Mouse (Mus musculus) liver, embryonic 12.5 days (tissue): Measurements from ENCODE around the gene Wdtc1. TPM values are rescaled to one million over a fixed set of nuclear protein-coding genes. Genes with fewer than 3 reads are reported as not detected.
A peak's percentile ranks its signal among the peaks of the same experiment; 100 is the strongest.

Source experiments
- ATAC-seq: fragments of 200-750 bp; cut with Nextera tagmentation; 2 replicates; pipeline ENCODE4 v1.8.0; 2017; ENCODE audit warnings: moderate number of reproducible peaks, mild to moderate bottlenecking, moderate library complexity
- H3K27ac ChIP-seq: fragments of 300-500 bp; sonication (generic); 2 replicates; pipeline ENCODE4 v1.5.1; 2016; ENCODE audit warnings: mild to moderate bottlenecking
- H3K27me3 ChIP-seq: fragments of 300-500 bp; sonication (generic); replicated peaks from 2 replicates; pipeline ENCODE4 v1.6.1; 2016; ENCODE audit warnings: mild to moderate bottlenecking, moderate library complexity
- H3K36me3 ChIP-seq: fragments of 300-500 bp; sonication (generic); 2 replicates; pipeline ENCODE4 v1.6.1; 2016; ENCODE audit warnings: mild to moderate bottlenecking, moderate library complexity
- H3K4me1 ChIP-seq: fragments of 300-500 bp; sonication (generic); 2 replicates; pipeline ENCODE4 v1.6.1; 2016
- H3K4me2 ChIP-seq: fragments of 300-500 bp; sonication (generic); 2 replicates; pipeline ENCODE4 v1.6.1; 2016; ENCODE audit warnings: mild to moderate bottlenecking, moderate library complexity
- H3K4me3 ChIP-seq: fragments of 300-500 bp; sonication (generic); 2 replicates; pipeline ENCODE4 v1.5.1; 2016; ENCODE audit warnings: mild to moderate bottlenecking, moderate library complexity
- H3K9ac ChIP-seq: fragments of 300-500 bp; sonication (generic); 2 replicates; pipeline ENCODE4 v1.6.1; 2016; ENCODE audit warnings: mild to moderate bottlenecking, moderate library complexity
- H3K9me3 ChIP-seq: fragments of 300-500 bp; sonication (generic); replicated peaks from 2 replicates; pipeline ENCODE4 v1.6.1; 2016; ENCODE audit warnings: mild to moderate bottlenecking, moderate library complexity
- WGBS: fragments of 180-500 bp; shearing (Covaris S2); methylation state at CpG from one replicate; pipeline ENCODE4 v1.1.7; 2016; ENCODE audit not compliant: insufficient replicate concordance; 5-methylcytosine and 5-hydroxymethylcytosine counted together
- polyA plus RNA-seq: library from polyadenylated mRNA; unstranded; fragments of >200 nt; fragmentation: Nextera tagmentation; extraction: Ambion mirVana; gene quantifications from 2 replicates; pipeline ENCODE4 v1.2.1, GENCODE M21; 2016

The Wdtc1 gene
- polyA plus RNA-seq, 1 experiment from 2014 or later: 10.0 TPM

DNA sequence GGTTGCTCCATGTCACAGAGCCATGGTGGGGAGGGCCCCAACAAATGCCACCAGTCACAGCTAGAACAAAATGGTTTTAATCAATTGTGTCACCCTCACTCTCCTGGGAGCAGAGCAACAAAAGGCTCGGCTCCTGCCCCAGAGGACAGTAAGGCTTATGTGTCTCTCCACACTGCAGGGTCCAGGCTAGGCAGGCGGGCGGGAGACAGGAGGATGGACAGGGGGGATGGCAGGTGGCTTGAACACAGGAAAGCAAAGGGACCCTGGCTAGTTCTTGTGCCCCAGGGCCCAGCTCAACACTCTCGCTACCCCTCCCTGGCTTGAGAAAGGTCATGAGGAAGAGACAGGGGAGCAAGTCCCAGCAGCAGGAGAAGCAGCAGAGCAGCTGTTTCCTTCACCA, 60.9 kb downstream of the Wdtc1 start:
- Histone ChIP-seq H3K36me3 (peaks cover 42% of the 10 kb centered on the region), H3K9ac (no peak overlapping the region), H3K27me3 (peaks cover 4% of the 10 kb centered on the region), H3K9me3 (no peaks in the 10 kb centered on the region), H3K4me2 (no peak overlapping the region), H3K4me3 (no peak overlapping the region), H3K4me1 (peaks cover 26% of the 10 kb centered on the region), H3K27ac (no peak overlapping the region)
- no peak for ATAC-seq
- WGBS: 79% methylated on average over 4 of the region's 4 CpGs

DNA sequence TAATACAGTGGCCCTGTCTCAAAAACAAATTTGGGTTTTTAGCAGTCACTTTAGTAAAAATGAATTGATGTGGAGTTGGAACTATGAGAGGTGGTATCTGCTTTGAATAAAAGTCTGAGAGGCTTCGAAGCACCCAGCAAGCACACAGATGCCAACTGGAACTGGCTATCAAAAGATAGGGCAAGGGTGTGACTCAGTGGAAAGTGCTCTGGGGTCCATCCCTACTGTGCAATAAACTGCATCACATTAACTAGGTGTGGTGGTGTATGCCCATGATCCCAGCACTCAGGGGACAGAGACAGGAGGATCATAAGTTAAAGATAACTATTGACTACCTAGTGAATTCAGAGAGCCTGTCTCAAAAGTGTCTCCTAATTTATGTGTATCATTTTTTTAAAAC, 62.0 kb downstream of the Wdtc1 start:
- H3K9me3 ChIP-seq: no peaks in the 10 kb centered on the region
- no peak overlapping the region for H3K9ac ChIP-seq
- H3K36me3 ChIP-seq: peaks cover 31% of the 10 kb centered on the region
- no peak overlapping the region for H3K27ac ChIP-seq
- no peak overlapping the region for H3K4me3 ChIP-seq
- H3K4me1 ChIP-seq: peaks cover 38% of the 10 kb centered on the region
- WGBS: 56% methylated on average over 1 of the region's 1 CpGs
- peaks cover 4% of the 10 kb centered on the region for H3K27me3 ChIP-seq
- H3K4me2 ChIP-seq: no peak overlapping the region
- ATAC-seq: peak; percentile 65; the same call in 1 of the 2 replicates

DNA sequence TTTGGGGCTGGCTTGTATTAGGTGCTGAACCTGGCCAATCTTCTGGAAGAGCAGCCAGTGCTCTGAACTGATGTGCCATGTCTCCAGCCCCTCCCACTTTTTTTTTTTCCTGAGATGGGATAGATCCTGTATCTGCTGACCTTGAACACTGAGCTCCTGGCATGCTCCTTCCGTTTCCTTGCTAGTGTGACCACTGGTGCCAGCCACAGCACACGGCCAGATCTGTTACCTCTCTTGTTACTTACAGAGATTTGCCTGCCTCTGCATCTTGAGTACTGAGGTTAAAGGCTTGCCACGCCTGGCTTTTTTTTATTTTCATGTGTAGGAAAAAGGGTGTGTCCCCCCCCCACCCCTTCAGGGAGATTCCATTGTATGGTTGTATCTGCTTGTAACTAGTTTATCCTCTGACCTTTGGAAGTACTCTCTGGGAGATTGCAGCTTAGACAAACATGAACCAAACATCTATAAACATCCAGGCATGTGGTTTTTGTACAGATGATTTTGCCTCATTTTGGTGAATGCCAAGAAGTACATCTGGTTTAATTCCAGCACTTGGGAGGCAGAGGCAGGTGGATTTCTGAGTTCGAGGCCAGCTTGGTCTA, 66.7 kb downstream of the Wdtc1 start:
- no peak overlapping the region for H3K27ac ChIP-seq
- H3K27me3 ChIP-seq: no peaks in the 10 kb centered on the region; the same call in 1 of the 2 replicates
- H3K4me1 ChIP-seq: peaks cover 66% of the 10 kb centered on the region
- H3K9me3 ChIP-seq: no peaks in the 10 kb centered on the region
- H3K9ac ChIP-seq: no peak overlapping the region
- ATAC-seq: no peak
- H3K4me2 ChIP-seq: peak overlapping the region; percentile 42
- no peak overlapping the region for H3K4me3 ChIP-seq
- H3K36me3 ChIP-seq: no peaks in the 10 kb centered on the region
- 48% methylated on average over 4 of the region's 4 CpGs for WGBS

DNA sequence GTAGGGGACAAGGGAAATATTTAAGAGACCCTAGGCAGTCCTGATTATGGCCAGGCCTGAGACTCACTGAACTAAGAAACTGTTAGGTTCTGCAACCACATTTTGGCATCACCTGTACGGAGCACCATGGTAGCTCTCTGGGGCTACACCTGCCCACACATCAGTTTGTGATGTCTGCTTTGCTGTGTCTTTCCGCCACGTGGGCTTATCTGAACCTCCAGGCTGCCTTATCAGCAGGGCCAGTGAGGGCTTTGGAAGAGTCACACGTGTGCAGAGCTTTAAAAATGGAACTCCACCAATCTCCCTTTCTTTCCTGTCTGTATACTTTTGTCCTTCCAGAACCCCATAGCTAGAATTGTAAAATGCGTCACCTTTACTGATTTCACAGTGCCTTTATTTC, 67.3 kb downstream of the Wdtc1 start:
- H3K4me2 ChIP-seq: peak overlapping the region; percentile 42
- 12% methylated on average over 5 of the region's 5 CpGs for WGBS
- ATAC-seq: peak; percentile 91
- peak overlapping the region; percentile 79 for H3K27ac ChIP-seq
- H3K4me3 ChIP-seq: no peak overlapping the region
- no peaks in the 10 kb centered on the region for H3K36me3 ChIP-seq
- peak overlapping the region; percentile 2; the same call in 1 of the 2 replicates for H3K9ac ChIP-seq
- peaks cover 66% of the 10 kb centered on the region for H3K4me1 ChIP-seq
- H3K27me3 ChIP-seq: no peaks in the 10 kb centered on the region; the same call in 1 of the 2 replicates
- no peaks in the 10 kb centered on the region for H3K9me3 ChIP-seq

DNA sequence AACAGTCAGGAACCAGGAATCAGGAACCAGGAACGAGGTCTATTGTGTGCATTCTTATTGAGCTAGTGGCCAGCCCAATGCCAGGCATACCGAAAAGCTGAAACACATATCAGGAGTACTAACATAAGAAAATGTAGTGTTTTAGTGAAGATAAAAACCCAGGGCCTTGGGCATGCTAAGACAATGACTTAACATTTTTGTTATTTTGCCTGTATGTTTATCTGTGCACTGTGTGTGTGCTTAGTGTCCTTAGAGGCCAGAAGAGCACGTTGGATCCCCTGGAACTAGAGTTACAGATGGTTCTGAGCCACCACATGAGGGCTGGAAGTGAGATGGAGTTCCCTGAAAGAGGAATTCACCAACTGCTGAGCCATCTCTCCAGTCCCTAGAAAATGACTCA, 68.0 kb downstream of the Wdtc1 start:
- 29% methylated on average over 3 of the region's 3 CpGs for WGBS
- peak overlapping the region; percentile 79 for H3K27ac ChIP-seq
- ATAC-seq: peak; percentile 76
- H3K9me3 ChIP-seq: no peaks in the 10 kb centered on the region
- peak overlapping the region; percentile 42 for H3K4me2 ChIP-seq
- no peak overlapping the region for H3K4me3 ChIP-seq
- H3K36me3 ChIP-seq: no peaks in the 10 kb centered on the region
- peak overlapping the region; percentile 2; the same call in 1 of the 2 replicates for H3K9ac ChIP-seq
- H3K4me1 ChIP-seq: peaks cover 66% of the 10 kb centered on the region
- H3K27me3 ChIP-seq: no peaks in the 10 kb centered on the region; the same call in 1 of the 2 replicates

DNA sequence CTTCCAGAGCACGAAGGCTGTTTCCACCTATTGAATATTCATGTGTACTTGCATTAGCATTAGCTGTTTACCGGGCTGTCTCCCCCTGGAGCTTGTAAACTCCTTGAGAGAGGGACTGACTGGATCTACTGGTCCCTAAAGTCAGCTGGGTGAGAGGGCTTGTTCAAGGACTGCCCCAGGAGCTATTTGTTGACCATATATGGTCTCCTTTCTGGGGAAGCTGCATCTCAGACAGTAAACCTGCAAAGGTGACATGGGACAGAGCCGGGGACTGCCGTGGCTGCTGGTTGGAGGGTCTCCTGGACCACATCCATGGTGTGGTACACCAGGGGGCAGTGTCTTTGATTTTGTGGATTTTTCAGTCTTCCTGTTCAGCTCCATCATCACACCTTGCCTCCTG, 70.6 kb downstream of the Wdtc1 start:
- H3K9me3 ChIP-seq: no peaks in the 10 kb centered on the region
- H3K9ac ChIP-seq: no peak overlapping the region
- H3K36me3 ChIP-seq: no peaks in the 10 kb centered on the region
- peaks cover 75% of the 10 kb centered on the region for H3K4me1 ChIP-seq
- H3K4me2 ChIP-seq: no peak overlapping the region
- no peaks in the 10 kb centered on the region for H3K27me3 ChIP-seq
- 39% methylated on average over 4 of the region's 4 CpGs for WGBS
- H3K27ac ChIP-seq: no peak overlapping the region
- H3K4me3 ChIP-seq: no peak overlapping the region
- no peak for ATAC-seq

DNA sequence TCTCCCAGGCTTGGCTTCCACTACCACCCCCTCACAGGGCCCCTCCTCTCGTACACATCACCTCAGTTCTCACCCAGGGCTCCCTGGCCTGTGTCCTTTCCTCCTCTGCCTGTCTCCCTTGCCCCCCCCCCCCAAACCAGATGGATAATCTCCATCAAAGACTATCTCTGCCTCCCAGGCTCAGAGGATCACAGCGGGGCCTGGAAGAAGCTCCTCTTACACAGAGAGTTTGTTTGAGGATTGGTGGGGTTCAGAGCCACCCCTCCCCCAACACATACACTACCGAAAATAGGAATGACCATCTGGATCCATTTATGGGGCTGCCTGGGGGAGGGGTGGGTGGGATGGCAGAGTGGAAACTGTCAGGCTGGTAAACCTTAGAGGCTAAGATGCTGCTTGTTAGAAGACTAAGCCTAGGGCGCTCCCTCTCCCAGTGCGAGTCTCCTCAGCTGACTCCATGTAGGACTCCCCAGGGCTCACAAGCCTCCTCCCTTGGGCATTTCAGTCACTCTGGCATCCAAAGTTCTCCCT, 71.3 kb downstream of the Wdtc1 start:
- 37% methylated on average over 5 of the region's 5 CpGs for WGBS
- Histone ChIP-seq H3K4me1 (peaks cover 69% of the 10 kb centered on the region), H3K9ac (no peak overlapping the region), H3K4me3 (no peak overlapping the region), H3K36me3 (no peaks in the 10 kb centered on the region), H3K4me2 (no peak overlapping the region), H3K27me3 (no peaks in the 10 kb centered on the region), H3K9me3 (no peaks in the 10 kb centered on the region), H3K27ac (no peak overlapping the region)
- ATAC-seq: no peak

DNA sequence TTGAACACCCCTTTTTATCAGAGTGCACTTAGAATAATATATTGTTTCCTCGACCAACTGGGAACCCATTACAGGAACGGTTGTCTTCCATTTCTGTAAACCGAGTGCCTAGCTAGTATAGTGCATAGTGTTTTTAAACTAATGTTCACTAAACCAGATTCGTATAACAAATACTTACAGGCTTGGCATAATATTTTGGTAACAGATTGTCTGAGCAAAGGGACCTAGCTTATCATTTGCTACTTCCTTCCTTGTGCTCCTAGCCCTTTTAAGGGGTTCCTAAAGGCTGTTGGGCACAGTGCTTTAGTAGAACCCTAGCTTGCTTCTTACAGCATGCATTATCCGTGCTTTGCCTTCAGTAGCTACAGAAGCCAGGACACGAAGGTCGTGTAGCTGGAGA, 71.8 kb downstream of the Wdtc1 start:
- Histone ChIP-seq H3K27ac (no peak overlapping the region), H3K9me3 (no peaks in the 10 kb centered on the region), H3K27me3 (no peaks in the 10 kb centered on the region), H3K4me1 (peaks cover 69% of the 10 kb centered on the region), H3K9ac (no peak overlapping the region), H3K4me2 (no peak overlapping the region), H3K36me3 (no peaks in the 10 kb centered on the region), H3K4me3 (no peak overlapping the region)
- whole genome bisulfite sequencing: 40% methylated on average over 7 of the region's 7 CpGs
- ATAC-seq: no peak

DNA sequence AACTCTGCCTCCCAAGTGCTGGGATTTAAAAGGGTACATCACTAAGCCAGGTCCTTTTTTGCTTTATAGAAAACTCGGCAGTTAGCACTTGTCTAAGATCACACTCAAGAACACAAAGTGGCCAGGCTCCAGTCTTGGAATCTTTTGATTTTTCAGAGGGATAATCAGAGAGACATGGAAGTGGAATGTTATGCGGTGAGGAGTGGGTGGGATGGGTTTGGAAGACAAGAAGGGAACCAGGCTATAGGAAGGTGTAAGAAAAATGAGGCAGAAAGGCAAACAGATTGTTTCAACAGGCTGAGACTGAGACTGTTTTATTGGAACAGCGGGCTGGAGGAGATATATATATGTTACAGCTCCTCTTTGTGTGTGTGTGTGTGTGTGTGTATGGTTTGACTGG, 74.8 kb downstream of the Wdtc1 start:
- peaks cover 57% of the 10 kb centered on the region for H3K4me1 ChIP-seq
- peak overlapping the region; percentile 95 for H3K4me3 ChIP-seq
- H3K4me2 ChIP-seq: peak overlapping the region; percentile 81
- whole genome bisulfite sequencing: 77% methylated on average over 3 of the region's 3 CpGs
- H3K9ac ChIP-seq: peak overlapping the region; percentile 90; the same call in 1 of the 2 replicates
- no peak for ATAC-seq
- peaks cover 18% of the 10 kb centered on the region for H3K36me3 ChIP-seq
- H3K27me3 ChIP-seq: no peaks in the 10 kb centered on the region
- peak overlapping the region; percentile 91 for H3K27ac ChIP-seq
- H3K9me3 ChIP-seq: no peaks in the 10 kb centered on the region

DNA sequence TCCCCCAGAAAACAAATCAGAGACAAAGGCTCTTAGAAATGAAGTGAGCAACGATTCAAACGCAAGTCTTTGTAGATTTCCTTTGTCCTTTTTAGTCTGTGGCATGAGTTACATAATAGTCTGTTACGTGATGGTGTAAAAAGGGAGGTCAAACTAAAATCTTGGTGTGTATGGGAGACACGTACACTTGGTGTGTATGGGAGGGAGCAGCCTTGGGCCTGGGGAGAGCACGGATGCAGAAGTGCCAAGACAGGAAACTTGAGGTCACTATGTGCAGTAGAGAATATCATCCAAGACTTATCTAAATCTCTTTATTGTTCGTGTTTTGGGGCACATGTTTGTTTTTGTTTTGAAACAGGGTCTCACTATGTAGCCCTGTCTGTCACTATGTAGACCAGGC, 75.2 kb downstream of the Wdtc1 start:
- peak overlapping the region; percentile 81 for H3K4me2 ChIP-seq
- no peaks in the 10 kb centered on the region for H3K9me3 ChIP-seq
- no peak for ATAC-seq
- H3K4me3 ChIP-seq: peak overlapping the region; percentile 95
- peak overlapping the region; percentile 91 for H3K27ac ChIP-seq
- WGBS: 15% methylated on average over 6 of the region's 6 CpGs
- H3K9ac ChIP-seq: peak overlapping the region; percentile 90
- peaks cover 53% of the 10 kb centered on the region for H3K4me1 ChIP-seq
- peaks cover 22% of the 10 kb centered on the region for H3K36me3 ChIP-seq
- H3K27me3 ChIP-seq: no peaks in the 10 kb centered on the region

DNA sequence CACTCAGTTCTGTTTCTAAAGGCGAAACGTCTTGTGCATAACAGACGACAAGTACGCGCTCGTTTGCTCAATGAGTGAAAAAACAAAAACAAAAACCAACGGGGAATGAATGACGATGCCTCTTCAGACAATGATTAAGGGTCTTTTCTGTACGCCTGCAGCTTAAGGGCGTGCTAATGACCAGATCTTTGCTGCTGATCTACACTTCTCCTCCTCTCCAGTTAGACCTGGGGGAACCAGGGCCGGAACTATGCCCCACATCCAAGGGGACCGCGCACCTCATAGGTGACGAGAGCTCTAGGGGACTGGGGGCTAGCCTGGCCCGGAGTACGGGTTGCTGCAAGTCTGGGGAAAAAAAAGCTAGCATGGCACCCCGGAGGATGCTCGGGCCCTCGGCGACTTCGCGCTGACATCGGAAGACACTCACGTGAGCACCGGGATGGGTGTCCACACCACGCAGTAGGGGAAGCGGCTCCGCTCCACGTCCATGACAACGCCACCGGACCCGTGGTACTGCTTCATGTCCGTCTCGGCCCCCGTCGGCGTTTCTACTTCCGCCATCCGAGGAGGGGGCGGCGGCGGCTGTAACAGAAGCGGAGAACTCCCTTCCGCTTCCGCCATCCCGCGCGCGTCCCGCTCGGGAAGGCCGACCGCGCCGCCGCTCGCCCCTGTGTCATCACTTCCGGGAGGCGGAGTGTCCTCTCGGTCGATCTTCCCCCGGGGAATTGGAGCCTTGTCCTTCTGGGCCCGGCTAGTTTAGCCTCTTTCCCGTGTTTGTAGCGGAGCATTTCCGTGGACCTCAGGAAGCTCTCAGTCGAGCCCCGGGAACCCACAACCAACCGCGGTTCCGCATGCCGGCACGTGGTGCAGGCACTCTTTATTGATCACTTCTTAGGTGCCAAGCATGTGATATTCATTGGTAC, 75.9 kb downstream of the Wdtc1 start, which contains the start of gene Tmem222:
Gene Tmem222 (minus strand): TSS at position 689 of the 923 bp plus-strand sequence.
- peaks cover 46% of the 10 kb centered on the region for H3K4me1 ChIP-seq
- H3K4me3 ChIP-seq: peak within 1 kb of the TSS; percentile 95
- peaks cover 23% of the 10 kb centered on the region for H3K36me3 ChIP-seq
- peak within 1 kb of the TSS; percentile 90 for H3K9ac ChIP-seq
- H3K4me2 ChIP-seq: peak within 1 kb of the TSS; percentile 81
- no peaks in the 10 kb centered on the region for H3K9me3 ChIP-seq
- peak; percentile 92 for ATAC-seq
- WGBS: under 1% methylated on average over 73 of the region's 73 CpGs
- peak within 1 kb of the TSS; percentile 91 for H3K27ac ChIP-seq
- H3K27me3 ChIP-seq: no peaks in the 10 kb centered on the region

DNA sequence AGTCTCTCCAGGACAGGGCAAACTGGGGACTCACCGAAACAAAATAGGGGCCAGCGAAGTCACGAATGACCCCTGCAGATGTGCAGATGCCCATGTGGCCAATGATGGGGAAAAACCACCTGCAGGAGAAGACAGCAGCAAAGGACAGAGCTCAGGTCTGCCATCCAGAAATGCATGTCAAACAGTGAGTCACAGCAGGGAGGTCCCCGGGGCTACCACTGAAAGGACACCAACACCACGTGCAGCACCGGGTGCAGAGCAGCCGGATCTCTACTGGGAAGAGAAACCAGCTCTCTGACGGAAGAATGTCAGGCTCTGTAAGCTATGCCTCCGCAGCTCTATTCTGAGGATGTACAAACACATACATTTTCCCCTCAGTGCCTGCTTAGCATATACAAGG, 82.4 kb downstream of the Wdtc1 start:
- Histone ChIP-seq H3K36me3 (peaks cover 74% of the 10 kb centered on the region), H3K4me2 (no peak overlapping the region), H3K9me3 (no peaks in the 10 kb centered on the region), H3K27ac (no peak overlapping the region), H3K9ac (no peak overlapping the region), H3K4me1 (peaks cover 10% of the 10 kb centered on the region), H3K4me3 (no peak overlapping the region), H3K27me3 (no peaks in the 10 kb centered on the region)
- 90% methylated on average over 9 of the region's 9 CpGs for WGBS
- no peak for ATAC-seq
